ENCODE assay signal across 16 mouse cellular contexts in the genomic region with DNA sequence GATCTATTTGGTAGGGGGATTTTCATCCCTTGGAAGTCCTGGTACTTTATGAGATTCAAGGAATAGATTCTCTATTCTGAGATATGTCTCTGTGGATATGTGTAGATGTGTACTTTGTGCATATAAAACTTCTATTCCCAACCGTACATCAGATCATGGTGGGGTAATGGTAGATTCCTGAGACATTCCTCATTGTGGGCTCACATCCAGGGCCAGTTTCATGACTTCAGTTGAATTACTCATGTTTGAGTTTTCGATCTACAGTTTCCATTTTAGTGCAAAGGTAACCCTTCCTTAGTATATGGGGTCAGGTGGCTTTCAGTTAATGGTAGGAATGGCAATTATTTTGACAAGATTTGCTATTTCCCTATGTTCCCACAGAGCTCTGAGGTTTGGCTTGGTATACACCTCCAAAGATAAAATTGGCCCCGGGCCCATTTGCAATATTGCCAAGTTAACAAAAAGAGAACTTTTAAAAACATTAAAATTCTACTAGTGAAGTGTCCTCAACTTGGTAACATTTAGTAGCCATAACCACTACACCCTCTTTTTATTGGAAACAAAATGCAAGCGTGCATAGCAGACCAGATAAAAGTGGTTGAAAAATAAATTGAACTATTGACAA. TPM values are rescaled to one million over a fixed set of nuclear protein-coding genes. Genes with fewer than 3 reads are reported as not detected.
"Had no signal": no experiment of that assay in that cellular context is flagged by ENCODE, and none has a peak within 500 bp of the region (broad histone marks: within the 10 kb centered on the region; RNA-seq: fewer than 3 reads in every experiment).

No protein-coding gene starts in this region.

- H3K27ac ChIP-seq: kidney, postnatal 0 days; layer of hippocampus, adult 2 months; liver, embryonic 13.5 days; lung, embryonic 15.5 days; macrophage; midbrain, embryonic 15.5 days; neural tube, embryonic 12.5 days had no signal

- H3K4me1 ChIP-seq: liver, embryonic 13.5 days; megakaryocyte, embryonic 14.5 days; midbrain, embryonic 15.5 days; neural tube, embryonic 12.5 days had no signal

- H3K9me3 ChIP-seq: liver, embryonic 13.5 days; lung, embryonic 15.5 days; midbrain, embryonic 15.5 days; neural tube, embryonic 12.5 days had no signal

- H3K9ac ChIP-seq: liver, embryonic 13.5 days; liver, postnatal 0 days; lung, embryonic 15.5 days; midbrain, embryonic 15.5 days; neural tube, embryonic 12.5 days had no signal

- H3K27me3 ChIP-seq: liver, embryonic 13.5 days; lung, embryonic 15.5 days; megakaryocyte, embryonic 14.5 days; midbrain, embryonic 15.5 days; neural tube, embryonic 12.5 days had no signal

- H3K4me3 ChIP-seq: layer of hippocampus, adult 2 months; liver, embryonic 13.5 days; lung, embryonic 15.5 days; megakaryocyte, embryonic 14.5 days; midbrain, embryonic 15.5 days; neural tube, embryonic 12.5 days had no signal

- DNase-seq: kidney, postnatal 4 days; liver; liver, embryonic 13.5 days; liver, postnatal 0 days; lung, postnatal 14 days; right cerebral cortex, postnatal 4 days; thymus, postnatal 36 days had no signal

- ATAC-seq: liver, postnatal 0 days; midbrain, embryonic 15.5 days had no signal

- H3K36me3 ChIP-seq: liver, embryonic 13.5 days; lung, embryonic 15.5 days; midbrain, embryonic 15.5 days; neural tube, embryonic 12.5 days had no signal

- H3K4me2 ChIP-seq: liver, embryonic 13.5 days; lung, embryonic 15.5 days; midbrain, embryonic 11.5 days; midbrain, embryonic 15.5 days; neural tube, embryonic 12.5 days had no signal

RNA-seq across cellular contexts. Expression of gene Cabcoco1, which starts 45.8 kb away (rescaled TPM):
- total RNA-seq: monocyte, adult 5-6 weeks had no signal
- polyA plus RNA-seq: macrophage had no signal
